Mouse (Mus musculus) urinary bladder, postnatal 25 days (tissue): ENCODE data around the gene Rhov.

ENCODE experiments used
- DNase-seq: peaks from one replicate; pipeline ENCODE4 v3.0.0; 2022; ENCODE audit warnings: low spot score

The Rhov gene

GRCm38 (mm10) chr2:119289014-119289416 lies 17.9 kb upstream of the Rhov start:
- DNase-seq: no peak

DNA sequence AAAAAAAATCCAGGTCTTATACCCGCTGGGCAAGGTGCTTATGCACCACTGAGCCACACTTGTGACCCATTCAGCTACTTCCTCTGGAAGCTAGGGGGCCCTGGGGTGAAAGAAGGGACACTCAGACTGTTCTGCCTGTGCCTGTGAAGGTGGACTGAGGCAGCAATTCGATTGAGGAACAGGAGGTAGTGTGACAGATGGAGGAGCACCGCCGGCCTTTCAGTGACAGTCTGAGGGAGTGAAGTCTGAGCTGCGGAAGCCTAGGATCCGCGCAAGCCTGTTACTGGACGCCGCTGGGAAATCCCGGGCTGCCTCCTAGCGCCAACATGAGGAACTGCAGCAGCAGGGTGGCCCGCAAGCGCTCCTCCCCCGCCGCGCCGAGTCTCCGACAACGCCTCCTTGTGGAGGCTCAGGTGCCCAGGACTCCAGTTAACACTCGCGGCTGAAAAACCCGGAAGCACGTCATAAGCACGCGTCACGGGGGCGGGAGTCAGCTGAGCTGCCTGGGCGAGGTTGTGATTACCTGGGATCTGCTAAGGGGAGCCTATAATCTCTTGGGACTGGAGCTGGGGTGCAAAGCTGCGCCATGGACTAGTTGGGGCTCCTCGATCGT lies 17.3 kb upstream of the Rhov start, which contains the start of gene Vps18:
Vps18 (plus strand) TSS at position 471 of the 613 bp plus-strand sequence.
- peak; percentile 97 for DNase-seq

DNA sequence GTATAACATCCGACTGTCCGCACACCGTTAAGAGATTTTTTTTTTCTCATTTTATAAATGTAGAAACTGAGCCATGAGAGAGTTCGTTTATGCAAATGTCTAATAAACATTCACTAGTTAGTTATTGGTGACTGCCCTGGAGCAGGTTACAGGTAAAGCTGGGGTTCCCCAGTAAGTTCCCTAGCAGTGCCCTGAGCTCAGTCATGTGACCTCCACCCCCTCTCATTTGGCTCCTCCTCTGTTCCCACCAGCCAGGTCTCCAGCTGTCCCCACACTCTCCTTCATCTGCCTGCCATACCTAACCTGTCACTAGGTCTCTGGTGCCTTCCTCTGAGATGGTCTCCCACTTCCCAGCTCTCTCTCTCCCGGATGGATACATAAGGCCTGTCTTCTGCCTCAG lies 16.3 kb upstream of the Rhov start:
- DNase-seq: no peak

DNA sequence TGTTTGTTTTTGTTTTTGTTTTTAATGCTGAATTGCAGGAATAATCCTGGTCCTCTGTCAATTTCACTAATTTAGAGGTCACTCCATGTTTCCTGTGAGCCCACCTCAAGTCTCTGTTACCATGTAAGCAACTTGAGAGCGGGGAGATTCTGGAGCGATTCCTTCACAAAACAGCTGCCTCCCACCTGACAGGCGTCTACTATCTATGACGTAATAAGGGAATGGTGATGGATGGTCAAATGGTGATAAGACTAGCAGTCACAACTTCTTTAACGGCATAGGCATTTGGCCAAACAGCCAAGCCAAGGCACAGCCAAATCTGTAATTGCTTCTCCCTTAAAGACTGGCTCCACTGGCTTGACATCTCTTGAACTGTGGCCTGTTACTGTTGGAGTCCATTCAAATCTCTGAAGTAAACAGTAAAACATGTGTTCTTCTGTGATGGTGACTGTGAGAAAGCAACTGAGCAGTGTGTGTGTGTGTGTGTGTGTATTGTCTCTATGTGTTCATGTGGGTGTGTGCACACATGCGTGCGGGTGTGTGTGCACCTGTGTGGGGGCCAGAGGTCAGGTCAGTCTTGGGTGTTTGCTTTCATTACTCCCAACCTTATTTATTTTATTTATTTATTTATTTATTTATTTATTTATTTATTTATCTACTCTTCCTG lies 11.0 kb upstream of the Rhov start:
- no peak for DNase-seq

GRCm38 (mm10) chr2:119277810-119278209 lies 6.7 kb upstream of the Rhov start:
- DNase-seq: no peak

DNA sequence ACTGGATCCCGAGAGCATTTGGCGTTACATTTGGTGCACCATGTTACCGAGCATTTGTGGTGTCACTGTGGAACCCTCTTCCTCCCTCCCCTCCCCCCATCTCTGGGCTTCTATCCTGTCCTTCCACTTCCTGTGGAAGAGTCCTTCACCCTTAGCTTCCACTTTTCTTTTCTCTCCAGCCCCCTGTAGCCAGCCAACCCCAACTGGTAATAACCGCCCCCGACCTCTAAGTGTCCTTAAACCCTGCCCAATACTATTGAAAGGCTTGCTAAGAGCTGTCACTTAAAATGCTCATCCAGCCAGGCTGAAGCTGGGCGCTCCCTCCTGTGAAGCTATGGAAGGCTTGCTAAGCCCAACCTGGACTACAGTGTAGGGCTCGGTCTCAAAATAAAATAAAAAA lies 5.9 kb upstream of the Rhov start:
- DNase-seq: no peak

DNA sequence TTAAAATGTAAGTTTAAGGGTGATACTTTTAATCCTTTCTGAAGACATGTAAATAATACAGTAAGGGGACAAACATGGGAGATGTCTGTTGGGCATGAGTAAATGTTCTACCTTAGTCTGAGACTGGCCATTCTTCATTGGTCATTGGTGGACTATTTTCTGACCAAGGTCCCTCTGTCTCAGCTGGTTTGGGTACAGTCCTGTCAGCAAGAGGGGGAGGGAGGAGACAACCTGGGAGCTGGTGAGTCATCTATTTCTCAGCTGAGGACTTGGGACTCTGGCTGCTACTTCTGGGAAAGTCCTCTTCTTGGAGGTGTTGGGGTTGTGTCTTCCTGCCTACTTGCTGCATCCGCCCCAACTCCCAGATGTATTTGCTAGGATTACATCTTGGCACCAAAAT lies 3.1 kb upstream of the Rhov start:
- no peak for DNase-seq

GRCm38 (mm10) chr2:119270286-119270642 lies 808 bp downstream of the Rhov start:
- DNase-seq: no peak

DNA sequence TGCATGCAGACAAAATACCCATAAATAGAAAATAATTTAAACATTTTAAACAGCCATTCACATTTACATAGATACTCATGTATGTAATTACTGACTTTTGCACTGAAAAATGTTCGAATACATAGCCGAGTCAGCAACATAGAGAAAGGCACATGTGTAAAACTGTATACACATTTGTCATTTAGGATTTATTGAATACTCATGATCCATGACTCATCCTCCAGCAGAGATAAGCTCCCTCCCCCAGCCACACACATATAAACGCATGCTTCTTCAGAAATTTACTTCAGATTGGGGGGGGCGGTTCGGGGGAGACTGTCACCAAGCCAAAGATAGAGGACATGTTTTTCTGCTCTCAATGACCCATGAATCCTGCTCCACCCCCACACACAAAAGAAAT lies 7.3 kb downstream of the Rhov start:
- DNase-seq: no peak

DNA sequence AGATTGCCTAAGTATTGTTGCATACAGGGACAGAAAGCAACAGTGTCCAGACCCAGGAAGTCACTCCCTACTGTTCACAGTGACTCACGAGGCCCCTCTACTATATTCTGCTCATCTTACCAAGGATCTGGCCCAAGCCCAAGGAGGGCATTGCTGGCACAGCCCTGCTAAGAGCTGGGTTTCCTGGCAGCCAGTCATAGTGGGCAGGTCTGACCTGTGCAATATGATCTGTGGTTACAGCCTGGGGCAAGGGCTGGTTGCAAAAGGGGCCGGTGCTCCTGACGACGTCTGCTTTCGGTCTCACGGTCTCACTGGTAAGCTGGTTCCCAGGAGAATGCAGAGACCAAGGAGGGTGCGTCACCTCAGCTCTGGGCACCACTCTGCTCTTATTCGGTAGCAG lies 8.1 kb downstream of the Rhov start:
- peak; percentile 56 for DNase-seq

GRCm38 (mm10) chr2:119261326-119261725 lies 9.7 kb downstream of the Rhov start:
- no peak for DNase-seq

DNA sequence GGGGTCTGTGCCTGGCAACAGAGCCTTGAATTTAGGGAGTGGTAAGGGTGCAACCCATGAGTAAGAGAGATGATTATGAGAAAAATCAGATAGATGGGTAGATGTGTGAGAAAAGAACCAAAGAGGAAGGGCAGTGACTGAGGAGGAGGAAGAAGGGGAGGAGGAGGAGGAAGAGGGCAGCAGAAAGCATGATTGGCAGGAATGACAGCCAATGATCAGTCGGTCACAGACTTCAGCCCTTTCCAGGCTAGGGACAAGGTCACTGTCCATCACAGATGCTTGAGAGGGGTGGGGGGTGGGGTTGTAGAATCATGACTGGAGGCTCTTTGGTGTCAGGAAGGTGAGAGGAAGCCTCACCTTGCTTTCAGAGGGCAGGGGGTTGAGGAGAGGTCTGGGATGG lies 10.6 kb downstream of the Rhov start:
- DNase-seq: no peak

- DNase-seq: no peak
Observed at GRCm38 (mm10) chr2:119254976-119255375, 16.1 kb downstream of the Rhov start.

GRCm38 (mm10) chr2:119250826-119251478 lies 20.1 kb downstream of the Rhov start:
- peak; percentile 95 for DNase-seq

- DNase-seq: no peak
Observed at GRCm38 (mm10) chr2:119250377-119250776, 20.7 kb downstream of the Rhov start.

DNA sequence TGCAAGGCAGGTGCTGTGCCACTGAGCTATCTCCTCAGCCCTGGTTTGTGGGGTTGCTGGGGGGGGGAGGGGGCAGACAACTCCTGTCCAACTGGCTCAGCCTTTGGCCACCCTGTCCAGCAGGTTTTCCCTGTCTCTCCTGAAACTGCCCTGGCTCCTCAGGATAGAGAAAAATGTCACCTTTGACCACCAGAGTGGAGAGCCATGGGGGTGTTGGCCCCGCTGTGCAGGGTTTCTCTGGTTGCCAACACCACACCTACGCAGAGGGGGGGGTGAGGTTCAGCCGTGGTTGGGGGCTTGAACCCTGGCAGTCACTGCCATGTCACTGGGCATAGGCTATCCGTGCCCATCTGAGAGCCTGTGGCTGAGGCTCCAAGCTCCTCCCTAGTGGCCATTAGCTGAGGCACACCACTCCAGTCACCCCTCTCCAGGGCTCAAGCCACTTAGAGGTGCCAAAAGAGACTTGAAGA lies 21.4 kb downstream of the Rhov start:
- peak; percentile 59 for DNase-seq

- DNase-seq: no peak
Observed at GRCm38 (mm10) chr2:119247904-119248303, 23.2 kb downstream of the Rhov start.

DNA sequence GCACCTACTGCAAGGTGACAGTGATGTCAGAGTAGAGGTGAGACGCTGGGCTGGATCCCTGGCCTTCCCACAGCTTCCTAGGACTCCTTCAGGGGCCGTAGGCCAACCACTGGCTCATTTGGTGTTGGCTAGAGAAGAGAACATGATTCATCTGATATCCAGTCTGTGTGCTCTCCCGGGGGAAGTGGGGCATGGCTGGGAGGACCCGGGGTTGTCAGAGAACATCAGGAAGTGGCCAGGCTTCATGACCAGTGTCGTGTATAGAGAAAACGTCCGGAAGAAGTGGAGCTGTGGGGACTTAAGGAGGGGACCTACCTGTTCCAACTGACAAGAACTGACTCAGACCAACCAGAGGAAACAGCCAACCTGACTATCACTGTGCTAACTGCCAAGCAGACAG lies 25.8 kb downstream of the Rhov start:
- no peak for DNase-seq

DNA sequence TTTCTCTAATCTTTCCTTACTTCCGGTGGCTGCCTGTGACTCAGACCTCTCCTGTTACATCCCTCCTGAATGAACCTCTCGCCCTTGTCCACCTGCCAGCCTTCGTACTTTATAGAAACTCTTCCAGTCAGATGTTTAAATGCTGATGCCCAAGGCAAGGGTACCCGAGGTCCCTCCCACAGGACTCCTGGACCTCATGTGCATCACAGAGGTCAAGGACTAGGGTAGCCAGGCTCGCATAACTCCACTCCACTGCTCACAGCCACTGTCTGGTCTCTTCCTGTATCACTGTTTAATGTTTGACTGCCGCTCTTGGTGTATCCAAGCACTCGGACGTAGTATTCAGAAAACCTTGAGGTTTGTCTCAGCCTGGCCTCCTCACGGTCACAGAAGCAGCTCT lies 28.5 kb downstream of the Rhov start:
- no peak for DNase-seq

GRCm38 (mm10) chr2:119240819-119241186 lies 30.3 kb downstream of the Rhov start:
- no peak for DNase-seq

DNA sequence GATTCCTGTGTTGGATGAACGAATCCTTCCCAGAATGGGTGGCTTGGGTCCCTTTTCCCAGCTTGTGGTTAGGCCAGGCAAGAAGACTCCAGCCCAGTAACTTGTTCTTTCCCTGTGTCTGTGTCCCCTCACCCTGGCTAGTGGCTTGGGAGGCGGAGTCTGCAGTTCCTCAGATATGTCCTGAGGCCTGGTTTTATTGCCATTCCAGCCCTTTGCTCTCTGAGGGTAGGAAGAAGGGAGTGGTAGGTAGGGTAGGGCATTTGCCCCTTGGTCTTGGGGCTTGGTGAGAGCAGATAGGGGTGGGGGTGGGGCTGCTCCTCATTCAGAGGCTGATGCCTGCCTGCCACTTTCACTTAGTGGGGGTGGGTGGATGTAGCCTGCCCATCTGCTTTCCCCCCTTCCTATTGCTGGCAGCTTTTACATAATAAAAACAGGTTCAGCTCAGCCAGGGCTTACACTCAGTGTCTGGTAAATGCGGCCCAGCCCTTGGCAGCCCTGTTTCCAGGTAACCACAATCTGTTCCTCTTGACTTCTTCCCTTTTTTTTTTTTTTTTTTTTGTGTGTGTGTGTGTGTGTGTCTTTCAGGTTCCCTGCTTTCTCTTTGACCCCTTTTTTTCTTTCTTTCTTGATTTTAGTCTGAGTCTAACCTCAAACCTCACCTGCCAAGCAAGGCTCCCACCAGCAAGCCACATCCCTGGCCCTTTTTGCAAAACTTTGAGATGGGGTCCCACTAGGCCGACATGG lies 30.8 kb downstream of the Rhov start:
- no peak for DNase-seq

GRCm38 (mm10) chr2:119238671-119239070 lies 32.4 kb downstream of the Rhov start:
- no peak for DNase-seq

DNA sequence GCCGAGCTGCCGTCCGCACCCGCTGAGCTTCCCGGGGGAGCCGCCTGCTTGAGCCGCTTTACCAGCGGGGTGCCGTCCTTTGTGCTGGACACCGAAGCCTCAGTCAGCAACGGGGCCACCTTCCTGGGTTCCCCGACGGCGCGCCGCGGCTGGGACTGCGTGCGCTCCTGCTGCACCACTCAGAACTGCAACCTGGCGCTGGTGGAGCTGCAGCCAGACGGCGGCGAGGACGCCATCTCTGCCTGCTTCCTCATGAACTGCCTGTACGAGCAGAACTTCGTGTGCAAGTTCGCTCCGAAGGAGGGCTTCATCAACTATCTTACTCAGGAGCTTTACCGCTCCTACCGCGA lies 33.2 kb downstream of the Rhov start:
- DNase-seq: no peak
